Mouse (Mus musculus): ENCODE measurements at regions not wholly inside any gene's neighbourhood (a gene's known extent, or its start where the extent isn't known, plus 50 kb on each side); places are given as distances from the start of the nearest gene placed in this dataset.

GRCm38 (mm10) chr9:50135939-50136635 lies 208.7 kb downstream of the Rpl10-ps3 start:
- ATAC-seq (ENCODE audit: insufficient number of reproducible peaks, low FRiP score, low TSS enrichment, low read depth): no peak
- H3K4me2 ChIP-seq: no peak overlapping the region
- WGBS: 85% methylated on average over 10 of the region's 10 CpGs

GRCm38 (mm10) chr9:50124241-50124640 lies 220.5 kb downstream of the Rpl10-ps3 start:
- no peak for ATAC-seq (ENCODE audit: insufficient number of reproducible peaks, low FRiP score, low TSS enrichment, low read depth)
- Histone ChIP-seq H3K27me3 (no peaks in the 10 kb centered on the region), H3K4me2 (no peak overlapping the region), H3K4me1 (peaks cover 9% of the 10 kb centered on the region; the same call in 1 of the 2 replicates), H3K9ac (no peak overlapping the region), H3K4me3 (no peak overlapping the region), H3K9me3 (no peaks in the 10 kb centered on the region), H3K27ac (no peak overlapping the region), H3K36me3 (no peaks in the 10 kb centered on the region)
- 68% methylated on average over 4 of the region's 4 CpGs for WGBS

More at GRCm38 (mm10) chr9:50135939-50136635, 208.7 kb downstream of the Rpl10-ps3 start:
- no peak overlapping the region for H3K27ac ChIP-seq
- H3K9me3 ChIP-seq: no peaks in the 10 kb centered on the region
- H3K4me1 ChIP-seq: peaks cover 6% of the 10 kb centered on the region; the same call in 1 of the 2 replicates
- no peak overlapping the region for H3K9ac ChIP-seq
- no peaks in the 10 kb centered on the region for H3K36me3 ChIP-seq
- no peak overlapping the region for H3K4me3 ChIP-seq
- no peaks in the 10 kb centered on the region for H3K27me3 ChIP-seq

GRCm38 (mm10) chr9:50120820-50121599 lies 223.8 kb downstream of the Rpl10-ps3 start:
- Histone ChIP-seq H3K4me3 (no peak overlapping the region), H3K27me3 (no peaks in the 10 kb centered on the region), H3K4me1 (peaks cover 7% of the 10 kb centered on the region; the same call in 1 of the 2 replicates), H3K9me3 (no peaks in the 10 kb centered on the region), H3K36me3 (no peaks in the 10 kb centered on the region), H3K4me2 (no peak overlapping the region), H3K27ac (no peak overlapping the region), H3K9ac (no peak overlapping the region)
- 62% methylated on average over 9 of the region's 9 CpGs for WGBS
- ATAC-seq (ENCODE audit: insufficient number of reproducible peaks, low FRiP score, low TSS enrichment, low read depth): no peak

GRCm38 (mm10) chr9:50119412-50119811 lies 225.4 kb downstream of the Rpl10-ps3 start:
- H3K4me1 ChIP-seq: peaks cover 7% of the 10 kb centered on the region; the same call in 1 of the 2 replicates
- WGBS: 88% methylated on average over 5 of the region's 5 CpGs

GRCm38 (mm10) chr9:50118578-50118977 lies 226.2 kb downstream of the Rpl10-ps3 start:
- no peak overlapping the region for H3K4me3 ChIP-seq
- peaks cover 7% of the 10 kb centered on the region; the same call in 1 of the 2 replicates for H3K4me1 ChIP-seq
- no peak overlapping the region for H3K4me2 ChIP-seq
- no peaks in the 10 kb centered on the region for H3K9me3 ChIP-seq
- WGBS: 70% methylated on average over 6 of the region's 6 CpGs
- H3K36me3 ChIP-seq: no peaks in the 10 kb centered on the region
- no peak overlapping the region for H3K9ac ChIP-seq
- no peaks in the 10 kb centered on the region for H3K27me3 ChIP-seq
- no peak overlapping the region for H3K27ac ChIP-seq
- ATAC-seq (ENCODE audit: insufficient number of reproducible peaks, low FRiP score, low TSS enrichment, low read depth): no peak

More at GRCm38 (mm10) chr9:50119412-50119811, 225.4 kb downstream of the Rpl10-ps3 start:
- no peaks in the 10 kb centered on the region for H3K9me3 ChIP-seq
- no peak overlapping the region for H3K4me2 ChIP-seq
- no peaks in the 10 kb centered on the region for H3K27me3 ChIP-seq
- no peak overlapping the region for H3K9ac ChIP-seq
- H3K27ac ChIP-seq: no peak overlapping the region
- no peaks in the 10 kb centered on the region for H3K36me3 ChIP-seq
- no peak for ATAC-seq (ENCODE audit: insufficient number of reproducible peaks, low FRiP score, low TSS enrichment, low read depth)
- H3K4me3 ChIP-seq: no peak overlapping the region

GRCm38 (mm10) chr9:50106551-50106950 lies 238.2 kb downstream of the Rpl10-ps3 start:
- WGBS: 79% methylated on average over 4 of the region's 4 CpGs
- Histone ChIP-seq H3K4me3 (no peak overlapping the region), H3K27me3 (no peaks in the 10 kb centered on the region), H3K4me1 (no peaks in the 10 kb centered on the region), H3K27ac (no peak overlapping the region), H3K9ac (no peak overlapping the region), H3K36me3 (no peaks in the 10 kb centered on the region), H3K9me3 (no peaks in the 10 kb centered on the region), H3K4me2 (no peak overlapping the region)
- ATAC-seq (ENCODE audit: insufficient number of reproducible peaks, low FRiP score, low TSS enrichment, low read depth): no peak

- H3K9ac ChIP-seq: no peak overlapping the region
Measured at GRCm38 (mm10) chr9:50102766-50103165, 242.0 kb downstream of the Rpl10-ps3 start.

GRCm38 (mm10) chr9:50101061-50101460 lies 243.7 kb downstream of the Rpl10-ps3 start:
- no peak for ATAC-seq (ENCODE audit: insufficient number of reproducible peaks, low FRiP score, low TSS enrichment, low read depth)
- 83% methylated on average over 1 of the region's 1 CpGs for WGBS
- no peak overlapping the region for H3K4me2 ChIP-seq
- no peaks in the 10 kb centered on the region for H3K4me1 ChIP-seq
- no peak overlapping the region for H3K27ac ChIP-seq
- no peaks in the 10 kb centered on the region for H3K27me3 ChIP-seq
- H3K36me3 ChIP-seq: no peaks in the 10 kb centered on the region
- H3K4me3 ChIP-seq: no peak overlapping the region
- H3K9ac ChIP-seq: no peak overlapping the region
- H3K9me3 ChIP-seq: no peaks in the 10 kb centered on the region

More at GRCm38 (mm10) chr9:50102766-50103165, 242.0 kb downstream of the Rpl10-ps3 start:
- ATAC-seq (ENCODE audit: insufficient number of reproducible peaks, low FRiP score, low TSS enrichment, low read depth): no peak
- WGBS: 44% methylated on average over 1 of the region's 1 CpGs
- Histone ChIP-seq H3K27ac (no peak overlapping the region), H3K27me3 (no peaks in the 10 kb centered on the region), H3K4me3 (no peak overlapping the region), H3K4me1 (no peaks in the 10 kb centered on the region), H3K9me3 (no peaks in the 10 kb centered on the region), H3K36me3 (no peaks in the 10 kb centered on the region), H3K4me2 (no peak overlapping the region)

GRCm38 (mm10) chr9:50090968-50091367 lies 253.8 kb downstream of the Rpl10-ps3 start:
- no peaks in the 10 kb centered on the region for H3K27me3 ChIP-seq
- 75% methylated on average over 8 of the region's 8 CpGs for WGBS
- no peak overlapping the region for H3K4me3 ChIP-seq
- H3K4me2 ChIP-seq: no peak overlapping the region
- H3K4me1 ChIP-seq: no peaks in the 10 kb centered on the region
- no peaks in the 10 kb centered on the region for H3K9me3 ChIP-seq
- no peaks in the 10 kb centered on the region for H3K36me3 ChIP-seq
- no peak overlapping the region for H3K27ac ChIP-seq
- H3K9ac ChIP-seq: no peak overlapping the region
- ATAC-seq (ENCODE audit: insufficient number of reproducible peaks, low FRiP score, low TSS enrichment, low read depth): no peak

- Histone ChIP-seq H3K27me3 (no peaks in the 10 kb centered on the region), H3K9ac (no peak overlapping the region), H3K27ac (no peak overlapping the region), H3K4me3 (no peak overlapping the region), H3K4me1 (no peaks in the 10 kb centered on the region), H3K4me2 (no peak overlapping the region), H3K36me3 (no peaks in the 10 kb centered on the region), H3K9me3 (no peaks in the 10 kb centered on the region)
- no peak for ATAC-seq (ENCODE audit: insufficient number of reproducible peaks, low FRiP score, low TSS enrichment, low read depth)
- 84% methylated on average over 3 of the region's 3 CpGs for WGBS
Measured at GRCm38 (mm10) chr9:50089916-50090315, 254.9 kb downstream of the Rpl10-ps3 start.

- Histone ChIP-seq H3K9ac (no peak overlapping the region), H3K9me3 (no peaks in the 10 kb centered on the region), H3K4me1 (no peaks in the 10 kb centered on the region), H3K4me2 (no peak overlapping the region), H3K36me3 (no peaks in the 10 kb centered on the region), H3K4me3 (no peak overlapping the region), H3K27ac (no peak overlapping the region), H3K27me3 (no peaks in the 10 kb centered on the region)
- 80% methylated on average over 3 of the region's 3 CpGs for WGBS
- ATAC-seq (ENCODE audit: insufficient number of reproducible peaks, low FRiP score, low TSS enrichment, low read depth): no peak
Measured at GRCm38 (mm10) chr9:50080205-50080604, 264.6 kb downstream of the Rpl10-ps3 start.

GRCm38 (mm10) chr9:50068576-50068975 lies 269.9 kb upstream of the Ncam1 start:
- H3K36me3 ChIP-seq: no peaks in the 10 kb centered on the region
- no peak for ATAC-seq (ENCODE audit: insufficient number of reproducible peaks, low FRiP score, low TSS enrichment, low read depth)
- H3K4me1 ChIP-seq: no peaks in the 10 kb centered on the region
- no peak overlapping the region for H3K4me3 ChIP-seq
- no peaks in the 10 kb centered on the region for H3K9me3 ChIP-seq
- H3K27me3 ChIP-seq: no peaks in the 10 kb centered on the region
- H3K27ac ChIP-seq: no peak overlapping the region
- WGBS: 72% methylated on average over 2 of the region's 2 CpGs
- H3K4me2 ChIP-seq: no peak overlapping the region
- no peak overlapping the region for H3K9ac ChIP-seq
